Mouse (Mus musculus) left cerebral cortex, adult 18-20 months (tissue): Measurements from ENCODE around the gene Tns1. TPM values are rescaled to one million over a fixed set of nuclear protein-coding genes. Genes with fewer than 3 reads are reported as not detected.
A peak's percentile ranks its signal among the peaks of the same experiment; 100 is the strongest.

Experiments used
- DNase-seq, 2 experiments: peaks; one replicate each; pipeline ENCODE4 v3.0.0; 2021 to 2022; ENCODE audit warnings: low spot score in 2 of 2, mixed read lengths in 1 of 2
- total RNA-seq, 2 experiments: library from RNA; stranded (reverse); gene quantifications; 2 replicates each; pipeline ENCODE4 v1.2.3; 2021

Tns1 gene
- total RNA-seq, 2 experiments from 2014 or later: 36.7 to 39.6 TPM

GRCm38 (mm10) chr1:73880731-73881130 is 243.5 kb downstream of the Tns1 start:
- no peak for DNase-seq

- no peak for DNase-seq
Measured at GRCm38 (mm10) chr1:73875676-73876218, 248.5 kb downstream of the Tns1 start.

GRCm38 (mm10) chr1:73864314-73864713 is 259.9 kb downstream of the Tns1 start:
- DNase-seq: no peak

GRCm38 (mm10) chr1:73863074-73863431 is 261.2 kb downstream of the Tns1 start:
- DNase-seq: no peak

- peak in 1 of 2 experiments; percentile 16 for DNase-seq
Measured at GRCm38 (mm10) chr1:73862323-73863073, 261.8 kb downstream of the Tns1 start.

GRCm38 (mm10) chr1:73860421-73860820 is 263.8 kb downstream of the Tns1 start:
- DNase-seq: no peak

Other genes with a start within 250 kb of the Tns1 start
- not detected for gene Rufy4, start 1.1 kb upstream of the Tns1 start, total RNA-seq
- gene Cxcr2, start 29.5 kb upstream of the Tns1 start, total RNA-seq: not detected
- not detected for gene Cxcr1, start 70.2 kb upstream of the Tns1 start, total RNA-seq
- 100 to 1,000 TPM; 244 to 263 TPM for gene Arpc2, start 111.6 kb upstream of the Tns1 start, total RNA-seq
- not detected for gene Gpbar1, start 154.1 kb upstream of the Tns1 start, total RNA-seq
- gene Aamp, start 160.3 kb upstream of the Tns1 start, total RNA-seq: 100 to 1,000 TPM; 141 to 150 TPM
- gene Pnkd, start 160.5 kb upstream of the Tns1 start, total RNA-seq: 100 to 1,000 TPM; 179 TPM
- gene Tmbim1, start 181.2 kb upstream of the Tns1 start, total RNA-seq: 10 to 100 TPM; 19.1 to 24.1 TPM
- 1 to 10 TPM in 1 of 2 experiments, under 1 TPM in 1; 0.82 to 1.5 TPM for gene Catip, start 237.7 kb upstream of the Tns1 start, total RNA-seq